Mouse (Mus musculus) gonadal fat pad, adult 2 months (tissue): ENCODE data around the gene Sall2. TPM values are rescaled to one million over a fixed set of nuclear protein-coding genes. Genes with fewer than 3 reads are reported as not detected.
"Not testable (repeated sequence)": the region's sequence is repeated elsewhere in the genome, so short reads cannot be mapped to it uniquely, and the experiment has no call there.

Experiments used
- DNase-seq: peaks from one replicate; pipeline ENCODE4 v3.0.0-alpha.2; 2012; ENCODE audit warnings: low read depth
- polyA plus RNA-seq: library from polyadenylated mRNA; depleted of rRNA; stranded (reverse); fragments of >200 nt; gene quantifications from 2 replicates; pipeline ENCODE4 v1.2.3, GENCODE M21; 2012; rRNA removed

Sall2 gene
- polyA plus RNA-seq, result 5.7 and 7.6 TPM in 2 replicates

GRCm38 (mm10) chr14:52327910-52328812 is at the start of gene Sall2:
Gene Sall2, minus strand, starts transcription at chr14:52328762.
- no peak for DNase-seq

- no peak for DNase-seq
Measured at GRCm38 (mm10) chr14:52368741-52369140, 40.2 kb upstream of the Sall2 start.

GRCm38 (mm10) chr14:52356308-52356707 is 27.7 kb upstream of the Sall2 start, which contains the start of gene Olfr1513:
Gene Olfr1513, minus strand, starts transcription at chr14:52356408.
- no peak for DNase-seq

- DNase-seq, result no peak
Measured at GRCm38 (mm10) chr14:52339512-52339852, 10.9 kb upstream of the Sall2 start.

GRCm38 (mm10) chr14:52338751-52339511 is 10.4 kb upstream of the Sall2 start:
- no peak for DNase-seq

- DNase-seq, result no peak
Measured at GRCm38 (mm10) chr14:52332171-52332570, 3.6 kb upstream of the Sall2 start.

GRCm38 (mm10) chr14:52331069-52331750 is 2.6 kb upstream of the Sall2 start:
- no peak for DNase-seq

GRCm38 (mm10) chr14:52327375-52327901 is 1.1 kb downstream of the Sall2 start:
- no peak for DNase-seq

GRCm38 (mm10) chr14:52325890-52326289 is 2.7 kb downstream of the Sall2 start:
- no peak for DNase-seq

- no peak for DNase-seq
Measured at GRCm38 (mm10) chr14:52319361-52319760, 9.2 kb downstream of the Sall2 start.

- DNase-seq, result no peak
Measured at GRCm38 (mm10) chr14:52316441-52317225, 11.9 kb downstream of the Sall2 start.

- DNase-seq, result no peak
Measured at GRCm38 (mm10) chr14:52315792-52316440, 12.6 kb downstream of the Sall2 start.

GRCm38 (mm10) chr14:52315283-52315780 is 13.2 kb downstream of the Sall2 start:
- DNase-seq, result no peak

GRCm38 (mm10) chr14:52314808-52315150 is 13.8 kb downstream of the Sall2 start:
- DNase-seq, result no peak

GRCm38 (mm10) chr14:52313931-52314807 is 14.4 kb downstream of the Sall2 start:
- DNase-seq, result no peak

- no peak for DNase-seq
Measured at GRCm38 (mm10) chr14:52310906-52311305, 17.7 kb downstream of the Sall2 start.

GRCm38 (mm10) chr14:52310343-52310742 is 18.2 kb downstream of the Sall2 start:
- not testable (repeated sequence) for DNase-seq

- DNase-seq, result no peak
Measured at GRCm38 (mm10) chr14:52306100-52306499, 22.5 kb downstream of the Sall2 start.

GRCm38 (mm10) chr14:52304644-52305271 is 23.8 kb downstream of the Sall2 start, which contains the start of gene Mettl3:
Gene Mettl3, minus strand, starts transcription at chr14:52305128.
- DNase-seq, result peak; percentile 77
